ENCODE assay signal across 33 mouse cellular contexts in genomic region chr8:43331657-43332056, GRCm38 (mm10). TPM values are rescaled to one million over a fixed set of nuclear protein-coding genes. Genes with fewer than 3 reads are reported as not detected.
DNase-seq lines count a peak whose midpoint lies in the region; ATAC-seq and TF ChIP-seq lines count a peak whose summit lies in the region.
"Had no signal": no experiment of that assay in that cellular context is flagged by ENCODE, and none has a peak within 500 bp of the region (broad histone marks: within the 10 kb centered on the region; RNA-seq: fewer than 3 reads in every experiment).

No protein-coding gene starts in this region.

- in situ Hi-C loops in ES-E14 (cut with MboI; ENCODE audit: low sequenced_read_pairs in 2 of 2, unreplicated experiment in 2 of 2), result no loop called here

- no peaks in the 10 kb centered on the region for H3K27me3 ChIP-seq in midbrain, embryonic 11.5 days (ENCODE audit: control insufficient read depth, insufficient read depth, low read length)
- H3K27me3 ChIP-seq in midbrain, embryonic 13.5 days, result no peaks in the 10 kb centered on the region
- no peaks in the 10 kb centered on the region for H3K27me3 ChIP-seq in kidney, embryonic 14.5 days (ENCODE audit: control insufficient read depth, insufficient read depth, low read length)
- H3K27me3 ChIP-seq: heart, embryonic 13.5 days; hindbrain, embryonic 12.5 days; intestine, embryonic 15.5 days had no signal

- peak; percentile 71 for DNase-seq in midbrain, embryonic 11.5 days (ENCODE audit: low spot score, missing footprints)
- no peak for DNase-seq in ES-E14 (ENCODE audit: low read depth, low spot score)
- DNase-seq in brain, adult 2 months (ENCODE audit: low read depth, low spot score), result peak; percentile 8
- no peak for DNase-seq in urinary bladder, postnatal 4 days (ENCODE audit: low spot score in 2 of 2)
- DNase-seq: adrenal gland, postnatal 10 days; adrenal gland, postnatal 36 days; cerebellum, adult 11 months; cerebellum, adult 9-10 months; cerebellum, postnatal 14 days; forebrain, postnatal 0 days; gastrocnemius, adult 2 months; gastrocnemius, postnatal 14 days; heart, adult 18-20 months; heart, postnatal 14 days; heart, postnatal 4 days; kidney, adult 11 months had no signal

- H3K9me3 ChIP-seq in midbrain, embryonic 11.5 days (ENCODE audit: control insufficient read depth, low read length), result no peaks in the 10 kb centered on the region
- H3K9me3 ChIP-seq in midbrain, embryonic 13.5 days, result no peaks in the 10 kb centered on the region
- H3K9me3 ChIP-seq in ES-E14 (ENCODE audit: control insufficient read depth, insufficient read depth, low read depth, low read length), result no peaks in the 10 kb centered on the region
- H3K9me3 ChIP-seq in kidney, embryonic 14.5 days (ENCODE audit: control insufficient read depth, low read length), result peaks cover 4% of the 10 kb centered on the region; the same call in 1 of the 2 replicates
- H3K9me3 ChIP-seq: heart, embryonic 13.5 days; hindbrain, embryonic 12.5 days; intestine, embryonic 15.5 days had no signal

- WGBS in midbrain, embryonic 11.5 days, result 90% methylated on average over 7 of the region's 7 CpGs
- WGBS in midbrain, embryonic 13.5 days, result 93% methylated on average over 7 of the region's 7 CpGs
- 96% methylated on average over 7 of the region's 7 CpGs for WGBS in kidney, embryonic 14.5 days

- no peak overlapping the region for H3K9ac ChIP-seq in midbrain, embryonic 11.5 days (ENCODE audit: low read length)
- H3K9ac ChIP-seq in midbrain, embryonic 13.5 days (replicated peaks), result no peak overlapping the region
- H3K9ac ChIP-seq in ES-E14 (ENCODE audit: insufficient read depth, low read depth, low read length, poor library complexity, severe bottlenecking), result peak overlapping the region; percentile 52; the same call in 1 of the 2 replicates
- no peak overlapping the region for H3K9ac ChIP-seq in kidney, embryonic 14.5 days (ENCODE audit: low read depth, low read length)
- H3K9ac ChIP-seq: forebrain, postnatal 0 days; heart, embryonic 13.5 days; hindbrain, embryonic 12.5 days; intestine, embryonic 15.5 days had no signal

- H3K27ac ChIP-seq in midbrain, embryonic 11.5 days (ENCODE audit: low read depth, low read length), result no peak overlapping the region
- H3K27ac ChIP-seq in midbrain, embryonic 13.5 days, result no peak overlapping the region
- peak overlapping the region; percentile 18 for H3K27ac ChIP-seq in ES-E14 (ENCODE audit: insufficient read depth, low read depth, low read length, poor library complexity, severe bottlenecking)
- no peak overlapping the region for H3K27ac ChIP-seq in kidney, embryonic 14.5 days (ENCODE audit: low read depth, low read length)
- H3K27ac ChIP-seq: gastrocnemius, adult 2 months; heart, embryonic 13.5 days; hindbrain, embryonic 12.5 days; intestine, embryonic 15.5 days had no signal

- no peaks in the 10 kb centered on the region for H3K36me3 ChIP-seq in midbrain, embryonic 11.5 days (ENCODE audit: control insufficient read depth, insufficient read depth, low read length)
- no peaks in the 10 kb centered on the region for H3K36me3 ChIP-seq in midbrain, embryonic 13.5 days
- no peaks in the 10 kb centered on the region for H3K36me3 ChIP-seq in ES-E14 (ENCODE audit: control insufficient read depth, insufficient read depth, low read length, poor library complexity, severe bottlenecking)
- H3K36me3 ChIP-seq in kidney, embryonic 14.5 days (ENCODE audit: control insufficient read depth, insufficient read depth, low read length), result no peaks in the 10 kb centered on the region
- H3K36me3 ChIP-seq: heart, embryonic 13.5 days; hindbrain, embryonic 12.5 days; intestine, embryonic 15.5 days had no signal

- H3K4me2 ChIP-seq in midbrain, embryonic 11.5 days, result no peak overlapping the region
- no peak overlapping the region for H3K4me2 ChIP-seq in midbrain, embryonic 13.5 days (replicated peaks)
- H3K4me2 ChIP-seq in kidney, embryonic 14.5 days (replicated peaks; ENCODE audit: low read depth, low read length), result no peak overlapping the region
- H3K4me2 ChIP-seq: heart, embryonic 13.5 days; hindbrain, embryonic 12.5 days; intestine, embryonic 15.5 days had no signal

- H3K4me1 ChIP-seq in midbrain, embryonic 11.5 days (ENCODE audit: control insufficient read depth, insufficient read depth, low read length), result no peaks in the 10 kb centered on the region
- H3K4me1 ChIP-seq in midbrain, embryonic 13.5 days (replicated peaks), result no peaks in the 10 kb centered on the region
- H3K4me1 ChIP-seq in ES-E14 (ENCODE audit: control insufficient read depth in 2 of 2, insufficient read depth in 2 of 2, low read length in 2 of 2, poor library complexity in 1 of 2), result peaks cover 0 to 5% of the 10 kb centered on the region in 2 experiments; a peak in 3 of 4 replicates
- H3K4me1 ChIP-seq in kidney, embryonic 14.5 days (ENCODE audit: control insufficient read depth, insufficient read depth, low read length), result no peaks in the 10 kb centered on the region
- H3K4me1 ChIP-seq: heart, embryonic 13.5 days; hindbrain, embryonic 12.5 days; intestine, embryonic 15.5 days had no signal

- no peak overlapping the region for H3K4me3 ChIP-seq in midbrain, embryonic 11.5 days (ENCODE audit: low read depth, low read length)
- H3K4me3 ChIP-seq in midbrain, embryonic 13.5 days (replicated peaks), result no peak overlapping the region
- H3K4me3 ChIP-seq in ES-E14 (ENCODE audit: insufficient read depth in 1 of 2, low read depth in 1 of 2, low read length in 2 of 2, poor library complexity in 1 of 2, severe bottlenecking in 1 of 2), result no peak overlapping the region
- no peak overlapping the region for H3K4me3 ChIP-seq in kidney, embryonic 14.5 days (ENCODE audit: low read length)
- H3K4me3 ChIP-seq: gastrocnemius, adult 2 months; heart, embryonic 13.5 days; hindbrain, embryonic 12.5 days; intestine, embryonic 15.5 days had no signal

- ATAC-seq in midbrain, embryonic 11.5 days (ENCODE audit: low FRiP score), result no peak
- no peak for ATAC-seq in midbrain, embryonic 13.5 days
- no peak for ATAC-seq in kidney, embryonic 14.5 days (ENCODE audit: low FRiP score, low TSS enrichment)
- ATAC-seq: CD4-positive, CD25-positive, alpha-beta regulatory T cell, adult 4 months; forebrain, embryonic 14.5 days; forebrain, postnatal 0 days; hindbrain, embryonic 16.5 days; intestine, embryonic 15.5 days had no signal

TF ChIP-seq in ES-E14, 5 proteins besides CTCF, POLR2A, EP300 and RAD21:
- TF ChIP-seq ZC3H11A (IDR thresholded peaks at IDR 0.05; ENCODE audit: borderline replicate concordance, low read depth, low read length) (no peak), MAFK (IDR thresholded peaks at IDR 0.05; ENCODE audit: insufficient read depth, low read depth, low read length) (peak; percentile 62)

RNA-seq across cellular contexts. Expression of gene Zfp42, which starts 24.9 kb away (rescaled TPM):
- 0.10 and 0.12 TPM in 2 replicates for polyA plus RNA-seq in midbrain, embryonic 11.5 days (2014; fragmentation: Nextera tagmentation; extraction: Ambion mirVana)
- not detected in 2 replicates for polyA plus RNA-seq in midbrain, embryonic 13.5 days (2015; fragmentation: Nextera tagmentation; extraction: Ambion mirVana)
- 412 and 503 TPM in 2 replicates for total RNA-seq in ES-E14 (2012; rRNA removed)
- polyA plus RNA-seq in kidney, embryonic 14.5 days (2014; fragmentation: Nextera tagmentation; extraction: Ambion mirVana), result not detected in 2 replicates
- total RNA-seq: adrenal gland, adult 18-20 months; adrenal gland, postnatal 10 days; adrenal gland, postnatal 36 days; forebrain, postnatal 0 days; gastrocnemius, adult 2 months; gastrocnemius, postnatal 14 days; gastrocnemius, postnatal 4 days; heart, adult 18-20 months; heart, postnatal 14 days; heart, postnatal 4 days; MEL had no signal
- polyA plus RNA-seq: C2C12; CD4-positive, CD25-positive, alpha-beta regulatory T cell, adult 4 months; embryonic facial prominence, embryonic 11.5 days; embryonic facial prominence, embryonic 14.5 days; forebrain, embryonic 11.5 days; forebrain, embryonic 14.5 days; forebrain, postnatal 0 days; frontal cortex, adult 2 months; heart, embryonic 13.5 days; heart, embryonic 16.5 days; hindbrain, embryonic 12.5 days; hindbrain, embryonic 16.5 days; intestine, embryonic 15.5 days had no signal

Comparison
In these comparisons a context has a peak if more than half of its experiments do, and no peak if none do; other contexts are left out.
1. DNase-seq: peak in midbrain, embryonic 11.5 days (single experiment) and brain, adult 2 months (single experiment); none in ES-E14 (single experiment) and urinary bladder, postnatal 4 days (0 of 2).